Mouse (Mus musculus) erythroid progenitor cell, adult 5-6 weeks (primary cell): ENCODE data around the gene Zfp286. TPM values are rescaled to one million over a fixed set of nuclear protein-coding genes. Genes with fewer than 3 reads are reported as not detected.
"Not testable (repeated sequence)": the region's sequence is repeated elsewhere in the genome, so short reads cannot be mapped to it uniquely, and the experiment has no call there.

ENCODE experiments used
- ATAC-seq: replicated peaks from 2 replicates; pipeline ENCODE4 v1.8.0; 2016; ENCODE audit warnings: moderate number of reproducible peaks, mild to moderate bottlenecking, moderate TSS enrichment, inconsistent platforms; ENCODE audit not compliant: poor library complexity, low FRiP score, severe bottlenecking
- total RNA-seq, 2 experiments: library from RNA; stranded (forward) in 1 of 2; stranded (reverse) in 1 of 2; fragments of 150-400 nt in 1 of 2; fragments of 186-747, 209-891 nt in 1 of 2; gene quantifications; 2 replicates each; pipeline versions ENCODE4 v1.2.3 to v1.2.4; 2015 to 2017; ENCODE audit warnings: low replicate concordance in 2 of 2

Gene Zfp286
- total RNA-seq, 2 experiments from 2014 or later = not detected

DNA sequence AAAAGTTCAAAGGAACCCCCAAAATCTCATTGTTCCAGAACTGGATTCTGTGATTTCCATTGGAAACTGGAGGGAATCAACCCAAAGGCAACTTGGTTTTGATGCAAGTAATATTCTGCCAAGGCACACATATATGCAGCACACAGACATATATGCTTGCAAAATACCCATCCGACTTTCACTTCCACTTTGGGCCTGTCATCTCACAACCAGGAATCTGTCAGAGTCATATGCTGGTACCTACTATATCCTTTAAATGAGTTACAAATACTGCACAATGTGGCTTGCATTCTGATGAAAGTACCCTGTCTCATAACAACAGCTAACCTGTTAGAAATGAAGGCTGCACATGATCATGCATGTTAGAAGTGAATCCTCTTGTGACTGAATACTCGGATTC is 18.7 kb upstream of the Zfp286 start:
- ATAC-seq = no peak

DNA sequence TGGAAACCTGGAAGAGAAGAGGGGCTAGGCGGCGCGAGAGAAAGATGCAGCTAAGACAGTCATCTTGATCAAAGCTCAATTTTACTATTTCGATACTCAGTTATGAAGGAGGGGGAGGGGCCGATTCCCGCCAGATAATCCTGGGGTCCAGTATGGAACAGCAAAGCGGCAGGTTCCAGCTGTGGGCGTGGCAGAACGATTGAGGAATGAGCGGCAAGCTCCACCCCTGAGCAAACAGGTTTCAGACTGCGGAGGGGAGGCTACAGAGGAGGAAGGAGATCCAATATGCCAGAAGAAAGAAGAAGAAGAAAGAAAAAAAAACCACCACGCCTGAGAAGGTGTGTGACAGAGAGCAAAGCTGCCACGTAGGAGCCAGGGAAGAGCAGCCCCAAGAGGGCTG is 14.9 kb upstream of the Zfp286 start:
- no peak for ATAC-seq

DNA sequence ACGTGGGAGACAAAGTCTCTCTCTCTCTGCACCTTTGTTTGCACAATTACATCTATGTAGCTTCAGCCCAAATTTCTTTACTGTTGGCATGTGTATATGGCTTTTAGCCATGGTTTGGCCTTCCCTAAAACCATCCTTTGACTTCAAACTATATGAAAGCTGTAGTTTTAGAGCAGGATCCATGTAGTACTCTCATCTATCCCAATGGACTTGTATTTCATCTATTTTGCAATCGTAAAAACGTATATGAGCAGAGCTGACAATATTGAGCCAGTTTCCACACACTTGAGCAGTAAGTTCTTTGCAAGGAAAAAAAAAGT is 315 bp upstream of the Zfp286 start:
- ATAC-seq = no peak

DNA sequence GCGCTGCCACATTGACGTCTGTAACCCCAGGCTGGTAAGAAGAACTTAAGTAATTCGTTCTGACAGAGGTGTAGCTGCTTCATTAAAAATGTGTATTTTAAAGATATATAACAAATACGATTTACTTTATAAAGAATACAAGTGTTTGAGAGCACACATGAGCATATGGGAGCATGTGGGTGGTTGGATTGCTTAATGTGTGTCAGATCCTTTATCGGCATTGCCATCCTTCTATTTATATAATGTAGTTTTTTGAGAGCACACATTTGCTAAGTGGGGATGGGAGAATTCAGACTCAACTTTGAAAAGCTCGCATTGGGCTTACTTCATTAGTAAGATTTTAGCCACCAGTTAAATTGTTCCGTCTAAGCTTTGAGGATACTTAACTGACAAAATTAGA is 12.8 kb downstream of the Zfp286 start:
- no peak for ATAC-seq

DNA sequence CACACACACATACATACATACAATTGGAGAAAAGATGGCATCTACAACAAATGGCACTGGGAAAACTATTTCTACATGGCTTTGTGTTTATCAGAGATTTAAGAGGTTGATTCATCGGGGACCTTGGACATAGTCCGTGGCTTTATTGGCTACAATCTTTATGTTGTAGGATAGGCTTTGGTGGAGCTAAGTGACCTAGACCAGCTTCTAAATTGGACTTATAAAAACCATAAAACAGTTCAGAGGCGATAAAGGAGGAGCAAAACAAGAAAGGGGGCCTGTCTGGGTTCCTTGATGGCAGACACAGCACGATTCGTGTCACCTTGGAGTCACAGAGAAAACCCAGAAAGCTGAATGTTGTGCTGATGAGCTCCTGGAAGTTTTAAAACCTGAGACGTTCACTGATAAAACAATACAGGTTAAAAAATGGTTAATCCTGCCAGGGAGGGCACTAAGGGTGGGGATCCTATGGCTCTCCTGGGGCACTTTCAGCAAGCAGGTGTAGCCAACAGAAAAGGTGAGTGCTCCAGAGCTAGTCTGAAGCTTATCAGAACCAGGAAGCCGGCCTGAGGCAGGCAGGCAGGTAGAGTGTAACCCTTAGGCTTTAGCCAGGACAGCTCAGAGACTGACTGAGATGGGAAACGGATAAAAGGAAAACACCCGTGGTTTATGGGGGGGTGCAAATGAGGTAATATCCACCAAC is 28.4 kb downstream of the Zfp286 start:
- ATAC-seq = no peak

DNA sequence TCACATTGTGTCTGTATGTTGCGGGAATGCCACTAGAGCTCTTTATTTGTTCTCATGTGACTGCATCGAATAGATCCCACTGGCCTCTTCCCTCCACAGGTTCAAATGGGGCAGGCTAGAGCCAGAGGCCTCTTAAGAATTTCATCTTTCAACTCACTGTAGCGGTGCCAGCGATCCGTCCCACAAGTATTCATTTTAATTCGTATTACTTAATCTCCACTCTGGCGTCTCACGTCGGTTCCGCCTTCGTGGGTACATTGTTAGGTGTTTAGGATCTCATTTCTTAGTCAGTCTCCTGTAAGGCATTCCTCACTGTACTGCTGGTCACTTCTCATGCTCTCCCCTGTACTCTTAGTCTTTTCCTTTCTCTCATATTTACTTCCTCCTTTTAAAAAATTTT is 30.8 kb downstream of the Zfp286 start:
- no peak for ATAC-seq

DNA sequence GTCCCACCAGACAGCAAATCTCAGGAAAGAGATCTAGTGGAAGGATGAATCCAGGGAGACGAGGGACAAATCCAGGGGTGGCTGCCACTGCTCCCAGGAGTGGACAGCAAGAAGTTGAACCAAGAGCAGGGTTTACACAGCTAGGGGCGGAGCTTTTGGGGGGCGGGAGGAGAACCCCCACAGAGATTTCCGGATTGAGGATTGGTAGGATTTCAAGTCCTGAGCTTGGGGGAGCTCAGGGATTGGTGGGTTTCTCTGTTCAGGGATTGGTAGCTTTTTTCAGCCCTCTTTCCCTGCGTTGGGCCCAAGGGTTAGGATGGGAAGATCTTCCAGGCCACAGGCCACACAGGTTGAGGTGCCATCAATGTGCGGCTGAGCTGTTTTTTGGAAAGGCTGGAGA is 31.4 kb downstream of the Zfp286 start:
- no peak for ATAC-seq

DNA sequence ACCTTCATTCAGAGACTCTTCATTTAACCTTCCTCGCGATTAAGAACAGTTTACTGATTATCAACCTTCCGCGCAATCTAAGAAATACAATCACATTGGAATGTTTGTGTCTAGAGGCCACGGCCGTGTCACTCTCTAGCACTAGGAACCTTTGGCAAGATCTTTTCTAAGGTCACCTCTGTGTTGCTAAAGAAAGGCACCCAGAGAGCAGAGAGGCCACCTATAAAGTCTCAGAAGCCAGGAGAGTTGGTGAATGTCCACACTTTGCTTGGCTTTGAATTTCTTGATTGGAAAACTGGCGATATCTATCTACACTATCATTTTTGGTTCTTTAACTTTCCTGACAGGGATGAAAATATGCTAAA is 32.1 kb downstream of the Zfp286 start:
- no peak for ATAC-seq

DNA sequence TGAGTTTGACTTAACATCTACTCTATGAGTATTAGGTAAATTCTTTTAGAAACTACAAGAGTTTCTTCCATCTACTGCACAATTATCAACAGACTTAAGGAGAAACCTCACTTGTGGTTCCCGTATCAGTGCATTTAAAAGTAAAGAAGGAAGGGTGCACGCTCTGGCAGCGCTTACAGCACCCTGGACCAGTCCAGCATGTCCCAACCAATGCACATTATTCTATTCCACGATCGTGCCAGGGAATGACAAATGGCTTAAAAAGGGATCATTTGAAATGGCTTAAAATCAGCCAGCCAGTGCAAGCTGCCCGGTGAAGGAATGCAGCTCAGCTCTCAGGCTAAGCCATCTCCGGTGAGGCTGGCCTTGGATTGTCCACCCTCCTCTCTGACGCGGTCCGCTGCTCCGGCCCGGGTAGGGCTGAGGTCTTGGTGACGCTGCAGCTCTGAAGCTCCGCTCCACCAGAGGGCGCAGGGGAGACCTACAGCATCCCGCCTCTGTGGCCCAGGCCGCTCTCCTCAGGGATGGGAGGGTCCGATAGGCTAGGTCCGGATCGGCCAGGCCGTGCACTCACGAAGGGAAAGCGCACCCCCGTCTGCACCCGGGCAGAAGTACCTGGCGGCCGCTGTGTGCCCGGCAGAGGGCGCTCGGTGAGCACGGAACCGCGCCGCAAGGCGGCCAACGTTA is 32.7 kb downstream of the Zfp286 start:
- ATAC-seq = peak; percentile 74

DNA sequence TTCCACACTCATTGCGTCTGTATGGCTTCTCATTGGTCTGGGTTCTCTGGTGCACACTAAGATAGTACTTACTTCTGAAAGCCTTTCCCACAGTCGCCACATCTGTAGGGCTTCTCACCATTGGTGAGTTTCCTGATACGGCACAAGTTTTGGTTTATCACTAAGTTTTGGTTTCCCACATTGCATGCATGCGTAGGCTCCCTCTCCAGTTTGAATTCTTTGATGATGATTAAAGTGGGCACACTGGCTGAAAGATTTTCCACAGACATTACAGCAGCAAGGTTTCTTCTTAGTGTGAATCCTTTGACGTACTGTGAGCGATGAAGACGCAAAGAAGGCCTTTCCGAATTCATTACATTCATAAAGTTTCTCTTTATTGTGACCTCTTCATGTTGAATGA is 36.5 kb downstream of the Zfp286 start, which contains the start of gene Gm10428:
Gene Gm10428, plus strand, starts transcription at position 321 of the 400 bp plus-strand sequence.
- no peak for ATAC-seq

DNA sequence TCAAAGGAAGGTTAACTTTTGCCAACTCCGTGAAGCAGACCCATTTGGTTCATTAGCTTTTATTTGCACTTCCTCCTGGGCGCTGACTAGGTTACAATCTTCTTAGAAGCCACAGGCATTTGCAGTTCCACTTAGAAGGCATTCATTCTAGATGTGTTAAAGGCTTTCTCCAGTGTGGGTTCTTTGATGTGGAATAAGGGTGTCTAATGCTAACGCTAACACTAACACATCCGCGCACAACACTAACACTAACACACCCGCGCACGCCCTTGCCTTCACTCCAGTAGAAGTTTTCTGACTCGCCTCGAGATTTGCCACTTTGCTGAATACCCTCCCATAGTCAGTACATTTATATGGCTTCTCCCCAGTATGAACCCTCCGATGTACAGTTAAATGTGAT is 37.1 kb downstream of the Zfp286 start:
- ATAC-seq = no peak

DNA sequence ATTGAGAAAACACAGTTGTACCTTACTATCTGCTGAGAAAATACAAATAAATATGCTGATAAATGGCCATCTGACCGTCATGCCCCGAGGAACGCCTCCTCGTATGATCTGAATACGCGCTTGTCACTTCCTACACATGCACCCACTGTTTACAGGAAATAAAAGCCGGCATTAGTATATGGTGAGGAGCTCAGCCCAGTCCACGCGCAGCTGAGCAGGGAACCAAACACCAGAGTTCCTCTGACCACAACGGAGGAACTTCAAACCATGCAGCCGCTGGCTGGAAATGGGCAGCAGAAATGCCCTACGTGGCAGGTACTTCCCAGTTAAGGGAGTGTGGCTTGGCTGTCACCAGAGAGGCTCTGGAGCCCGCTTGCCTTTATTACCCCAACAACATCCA is 39.8 kb downstream of the Zfp286 start:
- not testable (repeated sequence) for ATAC-seq

DNA sequence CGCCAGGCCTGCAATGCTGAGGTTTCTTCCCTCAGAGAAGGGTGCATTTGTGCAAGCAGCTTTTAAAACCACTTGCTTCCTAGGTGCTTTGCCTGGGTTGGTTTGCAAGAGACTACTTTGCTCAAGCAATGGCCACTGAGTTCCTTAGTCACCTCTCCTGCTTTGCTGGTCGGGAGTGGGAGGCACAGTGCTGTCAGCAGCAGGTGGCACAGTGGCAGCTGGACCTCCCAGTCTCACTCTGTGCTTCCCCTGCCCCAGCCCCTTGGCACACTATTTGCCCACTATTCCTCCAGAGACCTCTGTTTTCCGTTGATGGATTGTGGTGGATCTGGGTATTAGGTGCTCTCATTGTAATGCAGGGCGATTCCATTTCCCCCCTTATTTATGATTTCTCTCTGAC is 41.2 kb downstream of the Zfp286 start:
- no peak for ATAC-seq

DNA sequence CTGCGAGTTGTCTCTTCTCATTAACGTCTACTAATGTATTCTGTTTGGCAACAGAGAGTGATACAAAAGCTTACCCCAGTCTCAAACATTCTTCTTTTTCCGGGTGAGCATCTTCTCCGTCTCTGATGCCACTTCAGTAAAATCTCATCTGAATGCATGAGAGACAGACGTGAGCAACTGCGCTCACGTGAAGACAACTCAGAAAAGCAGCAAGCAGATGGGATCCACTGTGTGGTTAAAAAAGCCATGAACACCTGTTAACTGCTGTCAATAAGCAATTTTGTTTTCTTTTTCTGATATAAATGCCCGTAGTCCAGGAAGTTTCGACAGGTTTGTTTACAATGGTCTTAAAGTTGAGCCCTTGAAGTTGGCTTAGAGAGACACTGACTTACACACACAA is 42.0 kb downstream of the Zfp286 start:
- ATAC-seq = no peak

DNA sequence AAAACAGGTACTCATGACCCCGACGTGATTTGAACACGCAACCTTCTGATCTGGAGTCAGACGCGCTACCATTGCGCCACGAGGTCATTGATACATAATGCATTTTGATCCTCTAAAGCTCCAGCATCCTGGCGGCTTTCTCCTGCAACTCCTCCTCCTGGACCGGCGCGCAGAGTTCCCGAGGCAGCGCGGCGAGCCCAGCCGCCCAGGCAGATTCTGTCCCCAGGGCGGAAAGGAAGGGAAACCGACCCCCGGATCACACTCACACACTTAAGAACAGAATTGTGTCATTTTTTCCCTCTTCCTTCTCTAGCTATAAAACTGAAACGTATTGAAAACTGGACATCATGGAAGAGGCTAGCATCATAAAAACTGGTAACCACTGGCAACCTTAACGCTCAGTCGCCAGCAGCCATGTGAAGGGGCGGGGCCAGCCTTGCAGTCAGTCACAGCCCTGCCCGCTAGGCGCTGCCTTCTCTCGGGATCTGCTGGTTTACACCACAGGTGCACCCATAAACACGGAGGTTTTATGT is 43.2 kb downstream of the Zfp286 start:
- ATAC-seq = no peak

DNA sequence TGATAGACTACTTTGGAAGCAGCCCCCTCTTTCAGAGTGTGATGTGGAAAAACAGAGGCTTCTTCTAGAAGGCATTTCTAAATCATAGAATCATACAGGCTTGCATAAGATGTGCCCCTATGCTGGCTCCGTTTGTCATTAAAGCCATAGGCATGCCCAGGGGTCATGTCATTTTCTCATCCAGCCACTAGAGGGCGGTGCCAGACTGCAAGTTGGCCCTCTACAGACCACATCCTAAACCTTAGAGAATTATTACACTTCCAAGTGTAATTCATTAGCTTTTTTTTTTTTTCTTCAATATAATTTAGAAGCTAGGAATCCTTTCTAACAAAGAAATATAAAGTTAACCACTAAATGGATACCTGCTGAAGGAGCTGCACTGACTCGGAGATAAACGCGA is 45.2 kb downstream of the Zfp286 start:
- 0 out of 2 replicates have a peak, but pooled peaks have one; percentile 59 for ATAC-seq

DNA sequence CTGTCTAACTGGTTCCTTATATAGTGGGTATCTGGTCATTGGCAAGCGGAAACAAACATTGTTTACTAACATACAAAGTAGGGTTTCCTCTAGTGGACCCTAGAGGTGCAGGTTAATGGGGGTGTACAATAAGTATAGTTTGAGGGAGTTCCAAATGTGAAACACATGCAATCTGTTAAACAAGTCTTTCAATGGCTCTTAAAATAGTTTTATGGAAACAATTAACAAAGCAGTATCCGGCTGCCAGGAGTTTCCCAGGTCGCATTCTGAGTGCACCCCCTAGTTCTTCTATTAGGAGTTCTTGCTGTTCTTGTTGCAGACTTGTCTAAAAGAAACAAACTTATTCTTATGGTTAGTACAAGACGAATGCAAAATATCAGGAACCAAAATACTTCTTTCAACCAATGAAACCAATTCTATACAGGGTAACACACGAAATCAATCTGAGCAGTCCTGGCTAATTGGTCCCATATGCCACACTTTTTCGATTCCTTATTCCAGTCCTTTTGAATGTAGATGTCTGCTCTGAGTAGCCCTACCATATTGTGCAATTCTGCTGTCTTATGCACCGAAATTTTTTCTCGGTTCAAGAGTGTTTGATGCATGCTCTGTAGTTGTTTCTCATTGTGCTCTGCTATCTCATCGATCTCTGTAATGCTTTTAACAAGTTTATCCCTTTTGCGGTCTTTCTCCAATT is 46.9 kb downstream of the Zfp286 start:
- ATAC-seq = no peak

DNA sequence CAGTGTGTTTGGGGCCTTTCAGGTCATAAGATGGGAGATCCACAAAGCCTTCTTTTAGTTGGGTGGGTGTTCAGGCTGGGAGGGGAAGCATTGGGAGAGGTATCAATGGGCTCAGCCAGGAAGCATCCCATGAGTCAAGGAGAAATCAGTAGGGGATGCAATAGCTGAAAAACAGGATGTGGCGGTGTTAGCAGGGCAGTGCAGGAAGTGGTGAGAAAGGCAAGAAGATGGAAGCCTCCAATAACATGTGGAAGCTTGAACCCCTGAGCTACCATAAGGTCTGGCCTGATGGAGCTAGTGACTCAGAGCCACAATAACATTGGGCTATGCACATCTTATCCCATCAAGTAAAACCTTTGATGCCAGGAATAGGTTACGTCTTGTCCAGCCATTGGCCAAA is 48.1 kb downstream of the Zfp286 start:
- ATAC-seq = no peak

DNA sequence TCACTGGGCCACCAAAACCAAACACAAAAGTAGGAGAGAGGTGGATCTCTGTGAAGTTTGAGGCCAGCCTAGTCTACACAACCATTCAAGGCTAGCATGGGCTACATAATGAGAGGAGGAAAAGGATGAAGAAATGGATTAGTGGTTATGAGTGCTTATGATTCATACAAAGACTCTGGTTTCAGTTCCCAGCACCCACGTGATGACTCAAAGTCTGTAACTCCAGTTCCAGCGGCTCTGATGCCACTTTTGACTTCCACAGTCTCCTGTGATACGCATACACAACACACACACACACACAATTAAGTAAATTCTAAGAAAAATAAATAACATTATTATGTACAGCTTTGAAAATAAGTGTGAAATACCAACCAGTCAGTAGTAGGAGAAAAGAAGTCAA is 56.6 kb downstream of the Zfp286 start:
- no peak for ATAC-seq

DNA sequence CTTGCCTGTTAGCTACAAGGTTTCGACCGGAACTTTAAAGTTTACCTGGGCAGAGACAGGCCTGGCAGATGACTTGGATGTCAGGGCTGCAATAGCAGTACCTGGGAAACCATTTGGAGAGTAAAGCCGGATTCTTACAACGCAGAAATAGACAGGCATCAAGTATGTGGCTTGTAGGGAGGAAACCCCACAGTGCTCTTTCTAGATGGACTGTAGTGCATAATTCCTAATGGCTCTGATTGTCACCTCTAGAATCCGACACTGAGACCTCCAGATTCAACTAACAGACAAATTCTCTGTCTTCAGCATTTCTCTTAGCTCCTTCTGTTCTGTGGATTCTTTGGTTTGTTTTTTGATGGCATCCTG is 57.3 kb downstream of the Zfp286 start:
- ATAC-seq = no peak
